Mouse (Mus musculus) testis, adult 2 months (tissue): ENCODE results near the gene Il13.

Experiments
- CTCF ChIP-seq: fragments of 200-500 bp; IDR thresholded peaks from 2 replicates; pipeline ENCODE4 v1.5.1; 2012; ENCODE audit warnings: low read depth, mild to moderate bottlenecking, inconsistent platforms, low read length, moderate library complexity; ENCODE audit not compliant: control insufficient read depth, insufficient read depth, insufficient replicate concordance
- POLR2A ChIP-seq: fragments of 200-500 bp; IDR thresholded peaks from 2 replicates; pipeline ENCODE4 v1.6.1; 2012; ENCODE audit warnings: low read depth, mild to moderate bottlenecking, inconsistent platforms, low read length, moderate library complexity; ENCODE audit not compliant: control insufficient read depth

- TF ChIP-seq POLR2A (no peak), CTCF (no peak)
These were observed 51.4 kb downstream of the Il13 start for GRCm38 (mm10) chr11:53583151-53583550.
